Mouse (Mus musculus): Measurements from ENCODE around the gene Ak1.

- TF ChIP-seq CTCF (IDR thresholded peaks at IDR 0.05; ENCODE audit: low read depth) (no peak), EP300 (optimal IDR thresholded peaks at IDR 0.05) (no peak)
Observed at GRCm38 (mm10) chr2:32677683-32678082, 56.1 kb downstream of the Ak1 start.
